Mouse (Mus musculus): ENCODE measurements at regions not wholly inside any gene's neighbourhood (a gene's known extent, or its start where the extent isn't known, plus 50 kb on each side); places are given as distances from the start of the nearest gene placed in this dataset.

DNA sequence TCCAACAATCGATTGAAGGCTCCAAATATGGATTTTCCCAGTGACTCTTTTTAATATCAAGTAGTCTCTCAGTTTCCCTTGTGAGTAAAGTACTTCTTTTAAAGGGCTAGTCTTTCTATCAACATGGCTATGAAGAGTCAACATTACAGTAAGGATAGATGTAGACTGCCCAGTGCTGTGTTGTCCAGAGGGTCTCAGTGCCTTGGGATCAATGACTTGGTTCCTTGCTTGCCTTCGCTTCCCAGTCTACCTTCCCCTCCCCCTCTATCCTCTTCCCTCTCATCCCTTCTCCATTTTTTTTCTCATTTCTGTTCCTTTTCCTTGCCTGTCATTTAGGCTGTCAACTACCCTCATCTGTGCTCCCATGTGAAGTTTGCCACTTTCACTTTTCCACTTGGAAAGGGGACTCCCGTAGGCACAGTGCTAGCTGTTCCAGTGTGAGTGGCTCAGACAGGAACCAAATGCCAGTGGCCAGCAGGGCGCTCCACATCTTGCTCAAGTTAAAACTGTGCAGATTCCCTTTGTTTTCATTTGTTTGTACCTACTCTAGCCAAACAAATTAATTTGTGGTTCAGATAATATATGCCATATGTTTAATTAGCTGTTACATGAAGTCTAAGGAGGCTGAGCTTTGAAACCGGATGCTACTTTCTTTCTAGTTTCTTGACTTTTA lies 608.9 kb downstream of the Lmo4 start:
- TF ChIP-seq POLR2A (IDR thresholded peaks at IDR 0.05; ENCODE audit: low read depth, low read length) (no peak), CTCF (IDR thresholded peaks at IDR 0.05; ENCODE audit: borderline replicate concordance, insufficient read depth, low read length) (no peak)
